Comparison of ENCODE assay signal across 10 mouse cellular contexts in genomic region chr1:132233566-132233965, GRCm38 (mm10). TPM values are rescaled to one million over a fixed set of nuclear protein-coding genes. Genes with fewer than 3 reads are reported as not detected.
DNase-seq lines count a peak whose midpoint lies in the region; ATAC-seq and TF ChIP-seq lines count a peak whose summit lies in the region.
"Had no signal": no experiment of that assay in that cellular context is flagged by ENCODE, and none has a peak within 500 bp of the region (broad histone marks: within the 10 kb centered on the region; RNA-seq: fewer than 3 reads in every experiment).

No protein-coding gene starts in this region.

- no peak overlapping the region for H3K4me3 ChIP-seq in heart, postnatal 0 days (ENCODE audit: low read depth, low read length)
- no peak overlapping the region for H3K4me3 ChIP-seq in midbrain, embryonic 13.5 days (replicated peaks)
- H3K4me3 ChIP-seq: limb, embryonic 12.5 days; stomach, embryonic 15.5 days had no signal

- no peak for TF ChIP-seq EP300 in heart, postnatal 0 days (IDR thresholded peaks at IDR 0.05; ENCODE audit: low read depth)

- H3K27me3 ChIP-seq in heart, postnatal 0 days (ENCODE audit: control insufficient read depth, insufficient read depth, low read length): peaks cover 29% of the 10 kb centered on the region; the same call in 1 of the 2 replicates
- H3K27me3 ChIP-seq in midbrain, embryonic 13.5 days: 0 out of 2 replicates have a peak, but pooled peaks cover 2% of the 10 kb centered on the region
- H3K27me3 ChIP-seq: stomach, embryonic 15.5 days had no signal

- no peaks in the 10 kb centered on the region for H3K36me3 ChIP-seq in heart, postnatal 0 days (replicated peaks; ENCODE audit: control insufficient read depth, insufficient read depth, low read length)
- peaks cover 5% of the 10 kb centered on the region for H3K36me3 ChIP-seq in midbrain, embryonic 13.5 days
- H3K36me3 ChIP-seq: limb, embryonic 12.5 days; stomach, embryonic 15.5 days had no signal

- no peaks in the 10 kb centered on the region for H3K9me3 ChIP-seq in heart, postnatal 0 days (replicated peaks; ENCODE audit: control insufficient read depth, low read length)
- H3K9me3 ChIP-seq in midbrain, embryonic 13.5 days: no peaks in the 10 kb centered on the region
- H3K9me3 ChIP-seq: limb, embryonic 12.5 days; stomach, embryonic 15.5 days had no signal

- no peak overlapping the region for H3K4me2 ChIP-seq in heart, postnatal 0 days (ENCODE audit: low read depth, low read length)
- no peak overlapping the region for H3K4me2 ChIP-seq in midbrain, embryonic 13.5 days (replicated peaks)
- H3K4me2 ChIP-seq: limb, embryonic 12.5 days; stomach, embryonic 15.5 days had no signal

- no peak for DNase-seq in heart, postnatal 0 days (ENCODE audit: low spot score)
- DNase-seq in heart, adult 18-20 months: no peak
- DNase-seq in urinary bladder, postnatal 25 days (ENCODE audit: low spot score): peak; percentile 28
- DNase-seq in urinary bladder, adult 2 months (ENCODE audit: low spot score): no peak
- no peak for DNase-seq in adipocyte (ENCODE audit: low spot score)
- DNase-seq in frontal cortex, postnatal 36 days (ENCODE audit: low spot score in 2 of 2): no peak

- H3K9ac ChIP-seq in heart, postnatal 0 days (replicated peaks; ENCODE audit: low read depth, low read length): no peak overlapping the region
- no peak overlapping the region for H3K9ac ChIP-seq in midbrain, embryonic 13.5 days (replicated peaks)
- H3K9ac ChIP-seq: limb, embryonic 12.5 days; stomach, embryonic 15.5 days had no signal

- no peak for ATAC-seq in heart, postnatal 0 days (ENCODE audit: insufficient read depth, low read depth)
- ATAC-seq in granulocyte monocyte progenitor cell, adult 5-6 weeks (replicated peaks; ENCODE audit: poor library complexity, severe bottlenecking): peak; percentile 58; the same call in 1 of the 2 replicates
- 0 out of 2 replicates have a peak, but pooled peaks have one; percentile 60 for ATAC-seq in midbrain, embryonic 13.5 days

- no peaks in the 10 kb centered on the region for H3K4me1 ChIP-seq in heart, postnatal 0 days (ENCODE audit: control insufficient read depth, insufficient read depth)
- peaks cover 8% of the 10 kb centered on the region for H3K4me1 ChIP-seq in midbrain, embryonic 13.5 days (replicated peaks)
- H3K4me1 ChIP-seq: stomach, embryonic 15.5 days had no signal

- WGBS in heart, postnatal 0 days: 26% methylated on average over 12 of the region's 12 CpGs
- WGBS in midbrain, embryonic 13.5 days: 25% methylated on average over 12 of the region's 12 CpGs

- no peak overlapping the region for H3K27ac ChIP-seq in heart, postnatal 0 days (ENCODE audit: low read depth)
- H3K27ac ChIP-seq in midbrain, embryonic 13.5 days: no peak overlapping the region
- H3K27ac ChIP-seq: limb, embryonic 12.5 days; stomach, embryonic 15.5 days had no signal

- peak; percentile 20; the same call in 1 of the 2 replicates for TF ChIP-seq CTCF in heart, postnatal 0 days (IDR thresholded peaks at IDR 0.05; ENCODE audit: low read depth)

RNA-seq across cellular contexts. Expression of gene Gm10188, which starts 4.0 kb away (rescaled TPM):
- total RNA-seq in heart, postnatal 0 days (2014; rRNA removed; ENCODE audit: low replicate concordance): not detected in 2 replicates
- not detected in 2 replicates for polyA plus RNA-seq in heart, postnatal 0 days (2015; fragmentation: Nextera tagmentation; extraction: Ambion mirVana)
- not detected for total RNA-seq in heart, adult 18-20 months (2021)
- not detected in 2 replicates for polyA plus RNA-seq in urinary bladder, adult 2 months (2012; rRNA removed)
- total RNA-seq in granulocyte monocyte progenitor cell, adult 5-6 weeks (2014; fragmentation: Nextera tagmentation): not detected in 2 replicates
- total RNA-seq in granulocyte monocyte progenitor cell, adult 5-6 weeks (2017): not detected in 2 replicates
- polyA plus RNA-seq in midbrain, embryonic 13.5 days (2015; fragmentation: Nextera tagmentation; extraction: Ambion mirVana): 0.58 and 1.1 TPM in 2 replicates
- polyA plus RNA-seq: limb, embryonic 12.5 days; stomach, embryonic 15.5 days had no signal

RNA-seq across cellular contexts. Expression of gene AC124108.1, which starts 42.3 kb away (rescaled TPM):
- 0.39 TPM in 1 of 2 replicates, not detected in the other for total RNA-seq in heart, postnatal 0 days (2014; rRNA removed; ENCODE audit: low replicate concordance)
- not detected in 2 replicates for polyA plus RNA-seq in heart, postnatal 0 days (2015; fragmentation: Nextera tagmentation; extraction: Ambion mirVana)
- total RNA-seq in heart, adult 18-20 months (2021): under 1 TPM in 1 of 2 experiments, not detected in 1; 0.10 TPM
- polyA plus RNA-seq in urinary bladder, adult 2 months (2012; rRNA removed): 0.15 and 0.21 TPM in 2 replicates
- not detected in 2 replicates for total RNA-seq in granulocyte monocyte progenitor cell, adult 5-6 weeks (2014; fragmentation: Nextera tagmentation)
- total RNA-seq in granulocyte monocyte progenitor cell, adult 5-6 weeks (2017): not detected in 2 replicates
- polyA plus RNA-seq in midbrain, embryonic 13.5 days (2015; fragmentation: Nextera tagmentation; extraction: Ambion mirVana): 5.6 and 6.1 TPM in 2 replicates

RNA-seq across cellular contexts. Expression of gene Lemd1, which starts 42.3 kb away (rescaled TPM):
- total RNA-seq in heart, postnatal 0 days (2014; rRNA removed; ENCODE audit: low replicate concordance): not detected in 2 replicates
- not detected in 2 replicates for polyA plus RNA-seq in heart, postnatal 0 days (2015; fragmentation: Nextera tagmentation; extraction: Ambion mirVana)
- total RNA-seq in heart, adult 18-20 months (2021): not detected
- 0.23 and 0.32 TPM in 2 replicates for polyA plus RNA-seq in urinary bladder, adult 2 months (2012; rRNA removed)
- not detected in 2 replicates for total RNA-seq in granulocyte monocyte progenitor cell, adult 5-6 weeks (2014; fragmentation: Nextera tagmentation)
- total RNA-seq in granulocyte monocyte progenitor cell, adult 5-6 weeks (2017): not detected in 2 replicates
- 19.5 and 22.5 TPM in 2 replicates for polyA plus RNA-seq in midbrain, embryonic 13.5 days (2015; fragmentation: Nextera tagmentation; extraction: Ambion mirVana)
